Mouse (Mus musculus): ENCODE measurements at regions not wholly inside any gene's neighbourhood (a gene's known extent, or its start where the extent isn't known, plus 50 kb on each side); places are given as distances from the start of the nearest gene placed in this dataset.

DNA sequence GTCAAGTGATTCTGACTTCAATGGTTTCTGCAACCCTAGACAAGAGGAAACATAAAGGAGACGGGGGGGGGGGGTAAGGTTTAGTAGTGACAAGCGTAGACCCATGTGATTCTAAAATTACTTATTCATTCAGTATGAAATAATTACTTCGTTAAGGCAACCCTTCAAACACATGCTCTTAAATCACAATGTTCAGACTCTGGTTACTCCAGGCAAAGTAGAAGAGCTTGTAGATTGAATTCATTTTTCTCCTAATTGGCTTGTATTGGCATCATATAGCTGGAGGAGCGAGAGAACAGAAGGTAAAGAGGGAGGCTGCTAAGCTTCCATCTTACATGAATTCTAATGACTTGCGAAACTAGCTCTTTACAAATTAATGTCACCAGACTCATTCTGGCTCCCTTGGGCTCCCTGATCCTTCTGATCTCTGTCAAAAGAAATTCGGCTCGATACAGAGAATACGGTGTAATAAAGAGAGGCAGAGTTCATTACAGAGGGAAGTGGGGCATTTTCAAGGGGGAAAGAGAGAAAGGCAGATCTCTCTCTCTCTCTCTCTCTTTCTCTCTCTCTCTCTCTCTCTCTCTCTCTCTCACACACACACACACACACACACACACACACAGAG lies 163.6 kb upstream of the Egfl6 start:
- no peak for TF ChIP-seq POLR2A (IDR thresholded peaks at IDR 0.05; ENCODE audit: extremely low read depth, insufficient read depth, low read length)
- no peak for TF ChIP-seq CTCF (IDR thresholded peaks at IDR 0.05; ENCODE audit: low read depth, low read length)
